Comparison of ENCODE assay signal across 23 mouse cellular contexts in the genomic region with DNA sequence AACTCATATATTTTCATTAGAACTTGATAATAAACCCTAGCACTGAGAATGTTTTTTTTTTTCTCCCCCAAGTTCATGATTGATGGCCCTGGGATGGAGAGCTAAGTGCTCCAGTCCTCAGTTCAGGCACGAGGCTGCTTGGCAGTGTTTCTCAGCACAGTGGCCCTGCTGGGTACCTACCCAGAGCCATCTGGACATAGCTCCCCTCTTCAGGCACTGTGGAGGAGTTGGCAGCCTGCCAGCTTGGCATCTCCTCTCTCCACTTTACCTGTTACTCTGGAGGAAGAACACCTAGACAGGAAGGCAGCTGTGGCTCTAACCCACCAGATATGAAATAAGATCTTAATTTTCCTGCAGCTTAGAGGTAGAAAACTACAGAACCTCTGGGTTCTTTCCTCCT. TPM values are rescaled to one million over a fixed set of nuclear protein-coding genes. Genes with fewer than 3 reads are reported as not detected.
A peak's percentile ranks its signal among the peaks of the same experiment; 100 is the strongest.
DNase-seq lines count a peak whose midpoint lies in the region; ATAC-seq and TF ChIP-seq lines count a peak whose summit lies in the region.
"Had no signal": no experiment of that assay in that cellular context is flagged by ENCODE, and none has a peak within 500 bp of the region (broad histone marks: within the 10 kb centered on the region; RNA-seq: fewer than 3 reads in every experiment).

No protein-coding gene starts in this region.

- no peak overlapping the region for H3K4me3 ChIP-seq in hindbrain, postnatal 0 days (ENCODE audit: low read length)
- H3K4me3 ChIP-seq in hindbrain, embryonic 11.5 days (ENCODE audit: low read depth, low read length), result no peak overlapping the region
- H3K4me3 ChIP-seq in cerebellum, adult 2 months (replicated peaks; ENCODE audit: insufficient read depth, low read depth, low read length), result no peak overlapping the region
- H3K4me3 ChIP-seq in forebrain, embryonic 10.5 days, result no peak overlapping the region
- H3K4me3 ChIP-seq: forebrain, embryonic 13.5 days; heart, embryonic 13.5 days; limb, embryonic 10.5 days; megakaryocyte, embryonic 14.5 days; stomach, embryonic 15.5 days had no signal

- TF ChIP-seq POLR2A in cerebellum, adult 2 months (IDR thresholded peaks at IDR 0.05; ENCODE audit: borderline replicate concordance, insufficient read depth, low read length), result no peak

- no peak for TF ChIP-seq CTCF in hindbrain, postnatal 0 days (IDR thresholded peaks at IDR 0.05; ENCODE audit: low read depth)
- TF ChIP-seq CTCF in cerebellum, adult 2 months (IDR thresholded peaks at IDR 0.05; ENCODE audit: borderline replicate concordance, insufficient read depth, low read depth, low read length), result no peak

- H3K9me3 ChIP-seq in hindbrain, postnatal 0 days (ENCODE audit: low read length), result no peaks in the 10 kb centered on the region
- no peaks in the 10 kb centered on the region for H3K9me3 ChIP-seq in hindbrain, embryonic 11.5 days (ENCODE audit: control insufficient read depth, low read length)
- no peaks in the 10 kb centered on the region for H3K9me3 ChIP-seq in forebrain, embryonic 10.5 days
- H3K9me3 ChIP-seq: forebrain, embryonic 13.5 days; heart, embryonic 13.5 days; limb, embryonic 10.5 days; megakaryocyte, embryonic 14.5 days; stomach, embryonic 15.5 days had no signal

- peak; percentile 61; the same call in 1 of the 2 replicates for ATAC-seq in hindbrain, postnatal 0 days
- no peak for ATAC-seq in hindbrain, embryonic 11.5 days (ENCODE audit: low FRiP score)
- ATAC-seq: forebrain, embryonic 13.5 days; inflammation-experienced regulatory T-cells, adult 6 months; midbrain, embryonic 16.5 days had no signal

- WGBS in hindbrain, postnatal 0 days, result 26% methylated on average over 1 of the region's 1 CpGs
- 59% methylated on average over 1 of the region's 1 CpGs for WGBS in hindbrain, embryonic 11.5 days
- 0% methylated on average over 1 of the region's 1 CpGs for WGBS in cerebellum, adult 2 months
- WGBS in forebrain, embryonic 10.5 days, result 81% methylated on average over 1 of the region's 1 CpGs

- H3K4me1 ChIP-seq in hindbrain, postnatal 0 days (ENCODE audit: insufficient read depth, low read length), result peaks cover 8% of the 10 kb centered on the region; the same call in 1 of the 2 replicates
- H3K4me1 ChIP-seq in hindbrain, embryonic 11.5 days (replicated peaks; ENCODE audit: control insufficient read depth, insufficient read depth, low read length), result no peaks in the 10 kb centered on the region
- no peaks in the 10 kb centered on the region for H3K4me1 ChIP-seq in cerebellum, adult 2 months (ENCODE audit: control insufficient read depth, insufficient read depth, low read length)
- H3K4me1 ChIP-seq in forebrain, embryonic 10.5 days, result no peaks in the 10 kb centered on the region
- H3K4me1 ChIP-seq: limb, embryonic 10.5 days; megakaryocyte, embryonic 14.5 days; stomach, embryonic 15.5 days had no signal

- 0 out of 2 replicates have a peak, but pooled peaks cover 3% of the 10 kb centered on the region for H3K27me3 ChIP-seq in hindbrain, postnatal 0 days (ENCODE audit: insufficient read depth, low read length)
- no peaks in the 10 kb centered on the region for H3K27me3 ChIP-seq in hindbrain, embryonic 11.5 days (ENCODE audit: control insufficient read depth, insufficient read depth, low read length)
- peaks cover 4% of the 10 kb centered on the region; the same call in 1 of the 2 replicates for H3K27me3 ChIP-seq in cerebellum, adult 2 months (ENCODE audit: control insufficient read depth, insufficient read depth, low read length)
- no peaks in the 10 kb centered on the region for H3K27me3 ChIP-seq in forebrain, embryonic 10.5 days (ENCODE audit: poor library complexity, severe bottlenecking)
- H3K27me3 ChIP-seq: forebrain, embryonic 13.5 days; heart, embryonic 13.5 days; megakaryocyte, embryonic 14.5 days; stomach, embryonic 15.5 days had no signal

- no peak overlapping the region for H3K9ac ChIP-seq in hindbrain, postnatal 0 days (replicated peaks; ENCODE audit: low read length)
- H3K9ac ChIP-seq in hindbrain, embryonic 11.5 days (ENCODE audit: low read depth, low read length), result no peak overlapping the region
- H3K9ac ChIP-seq: forebrain, embryonic 13.5 days; heart, embryonic 13.5 days; stomach, embryonic 15.5 days had no signal

- peak; percentile 57 for DNase-seq in hindbrain, postnatal 0 days (ENCODE audit: low spot score)
- DNase-seq in hindbrain, embryonic 11.5 days (ENCODE audit: low spot score), result no peak
- peak; percentile 46 for DNase-seq in testis, postnatal 10 days (ENCODE audit: low spot score)
- no peak for DNase-seq in testis, postnatal 14 days (ENCODE audit: low spot score)
- DNase-seq in cerebellum, adult 2 months, result peak; percentile 31 to 46
- peak; percentile 42 to 43 for DNase-seq in cerebellum, postnatal 36 days
- DNase-seq in frontal cortex, postnatal 25 days (ENCODE audit: low spot score in 2 of 2), result no peak
- no peak for DNase-seq in forebrain, embryonic 10.5 days (ENCODE audit: extremely low spot score, low spot score)
- DNase-seq: adrenal gland, adult 2 months; lung, adult 18-20 months had no signal

- H3K4me2 ChIP-seq in hindbrain, postnatal 0 days (ENCODE audit: low read depth, low read length), result no peak overlapping the region
- H3K4me2 ChIP-seq in hindbrain, embryonic 11.5 days (replicated peaks; ENCODE audit: low read depth, low read length), result no peak overlapping the region
- H3K4me2 ChIP-seq: forebrain, embryonic 13.5 days; heart, embryonic 13.5 days; liver, embryonic 11.5 days; stomach, embryonic 15.5 days had no signal

- no peaks in the 10 kb centered on the region for H3K36me3 ChIP-seq in hindbrain, postnatal 0 days (ENCODE audit: insufficient read depth, low read length)
- H3K36me3 ChIP-seq in hindbrain, embryonic 11.5 days (ENCODE audit: control insufficient read depth, insufficient read depth, low read length), result no peaks in the 10 kb centered on the region
- no peaks in the 10 kb centered on the region for H3K36me3 ChIP-seq in forebrain, embryonic 10.5 days (replicated peaks)
- H3K36me3 ChIP-seq: heart, embryonic 13.5 days; limb, embryonic 10.5 days; stomach, embryonic 15.5 days had no signal

- H3K27ac ChIP-seq in hindbrain, postnatal 0 days, result no peak overlapping the region
- H3K27ac ChIP-seq in hindbrain, embryonic 11.5 days (ENCODE audit: low read depth, low read length), result no peak overlapping the region
- H3K27ac ChIP-seq in cerebellum, adult 2 months (ENCODE audit: insufficient read depth, low read length), result no peak overlapping the region
- no peak overlapping the region for H3K27ac ChIP-seq in forebrain, embryonic 10.5 days
- H3K27ac ChIP-seq: forebrain, embryonic 13.5 days; heart, embryonic 13.5 days; limb, embryonic 10.5 days; stomach, embryonic 15.5 days had no signal

RNA-seq across cellular contexts. Expression of gene Gpr39, which starts 33.2 kb away (rescaled TPM):
- 0.21 TPM in 1 of 2 replicates, not detected in the other for total RNA-seq in hindbrain, postnatal 0 days (2014; rRNA removed)
- 0.08 and 0.24 TPM in 2 replicates for polyA plus RNA-seq in hindbrain, postnatal 0 days (2015; fragmentation: Nextera tagmentation; extraction: Ambion mirVana)
- polyA plus RNA-seq in hindbrain, embryonic 11.5 days (2014; fragmentation: Nextera tagmentation; extraction: Ambion mirVana), result 0.10 and 0.22 TPM in 2 replicates
- polyA plus RNA-seq in cerebellum, adult 2 months (2012; rRNA removed), result 0.03 and 0.11 TPM in 2 replicates
- not detected in 2 replicates for polyA plus RNA-seq in forebrain, embryonic 10.5 days (2016; fragmentation: Nextera tagmentation; extraction: Ambion mirVana)
- total RNA-seq: common myeloid progenitor, adult 5-6 weeks; gastrocnemius, postnatal 4 days; left cerebral cortex, adult 18-20 months; neutrophil, adult 5-6 weeks had no signal
- polyA plus RNA-seq: embryonic facial prominence, embryonic 11.5 days; forebrain, embryonic 13.5 days; inflammation-experienced regulatory T-cells, adult 6 months; limb, embryonic 10.5 days had no signal

Comparison
In these comparisons a context has a peak if more than half of its experiments do, and no peak if none do; other contexts are left out.
1. DNase-seq: peak in hindbrain, postnatal 0 days (single experiment), testis, postnatal 10 days (single experiment), cerebellum, adult 2 months (2 of 2) and cerebellum, postnatal 36 days (2 of 2); none in hindbrain, embryonic 11.5 days (single experiment), testis, postnatal 14 days (single experiment), frontal cortex, postnatal 25 days (0 of 2) and forebrain, embryonic 10.5 days (single experiment).